Mouse (Mus musculus) liver, postnatal 0 days (tissue): ENCODE measurements at regions not wholly inside any gene's neighbourhood (a gene's known extent, or its start where the extent isn't known, plus 50 kb on each side); places are given as distances from the start of the nearest gene placed in this dataset.

Experiments used
- CTCF ChIP-seq: sonication (generic); IDR thresholded peaks from 2 replicates; pipeline ENCODE4 v1.5.1; 2016; ENCODE audit warnings: antibody characterized with exemption, low read depth
- EP300 ChIP-seq: IDR thresholded peaks from 2 replicates; pipeline ENCODE4 v1.6.1; 2016; ENCODE audit warnings: antibody characterized with exemption, low read depth, mild to moderate bottlenecking

GRCm38 (mm10) chr6:89240168-89240705, 122.2 kb downstream of the Plxna1 start:
- TF ChIP-seq CTCF (no peak), EP300 (no peak)
